Mouse (Mus musculus) kidney, embryonic 16.5 days (tissue): ENCODE measurements at regions not wholly inside any gene's neighbourhood (a gene's known extent, or its start where the extent isn't known, plus 50 kb on each side); places are given as distances from the start of the nearest gene placed in this dataset.
"Not testable (repeated sequence)": the region's sequence is repeated elsewhere in the genome, so short reads cannot be mapped to it uniquely, and the experiment has no call there.

Source experiments
- ATAC-seq: fragments of 200-750 bp; cut with Nextera tagmentation; 2 replicates; pipeline ENCODE4 v1.8.0; 2017; ENCODE audit warnings: moderate TSS enrichment; ENCODE audit not compliant: low FRiP score, low TSS enrichment
- H3K27ac ChIP-seq: fragments of 300-500 bp; sonication (generic); 2 replicates; pipeline ENCODE4 v1.5.1; 2014; ENCODE audit warnings: low read length
- H3K27me3 ChIP-seq: fragments of 300-500 bp; sonication (generic); 2 replicates; pipeline ENCODE4 v1.6.1; 2014; ENCODE audit warnings: low read length, control low read depth, mixed read lengths; ENCODE audit not compliant: insufficient read depth
- H3K36me3 ChIP-seq: fragments of 300-500 bp; sonication (generic); 2 replicates; pipeline ENCODE4 v1.6.1; 2014; ENCODE audit warnings: low read length, control low read depth, mixed read lengths; ENCODE audit not compliant: insufficient read depth
- H3K4me1 ChIP-seq: fragments of 300-500 bp; sonication (generic); 2 replicates; pipeline ENCODE4 v1.6.1; 2014; ENCODE audit warnings: low read length, control low read depth, mixed read lengths; ENCODE audit not compliant: insufficient read depth
- H3K4me2 ChIP-seq: fragments of 300-500 bp; sonication (generic); replicated peaks from 2 replicates; pipeline ENCODE4 v1.6.1; 2014; ENCODE audit warnings: low read depth, low read length
- H3K4me3 ChIP-seq: fragments of 300-500 bp; sonication (generic); 2 replicates; pipeline ENCODE4 v1.5.1; 2014; ENCODE audit warnings: mild to moderate bottlenecking, low read length
- H3K9ac ChIP-seq: fragments of 300-500 bp; sonication (generic); replicated peaks from 2 replicates; pipeline ENCODE4 v1.6.1; 2014; ENCODE audit warnings: low read length
- H3K9me3 ChIP-seq: fragments of 300-500 bp; sonication (generic); 2 replicates; pipeline ENCODE4 v1.6.1; 2016; ENCODE audit warnings: low read length, control low read depth
- WGBS: fragments of 180-500 bp; shearing (Covaris S2); extraction: QIAGEN DNeasy Blood & Tissue Kit; methylation state at CpG from one replicate; pipeline ENCODE4 v1.1.7; 2014; 5-methylcytosine and 5-hydroxymethylcytosine counted together

DNA sequence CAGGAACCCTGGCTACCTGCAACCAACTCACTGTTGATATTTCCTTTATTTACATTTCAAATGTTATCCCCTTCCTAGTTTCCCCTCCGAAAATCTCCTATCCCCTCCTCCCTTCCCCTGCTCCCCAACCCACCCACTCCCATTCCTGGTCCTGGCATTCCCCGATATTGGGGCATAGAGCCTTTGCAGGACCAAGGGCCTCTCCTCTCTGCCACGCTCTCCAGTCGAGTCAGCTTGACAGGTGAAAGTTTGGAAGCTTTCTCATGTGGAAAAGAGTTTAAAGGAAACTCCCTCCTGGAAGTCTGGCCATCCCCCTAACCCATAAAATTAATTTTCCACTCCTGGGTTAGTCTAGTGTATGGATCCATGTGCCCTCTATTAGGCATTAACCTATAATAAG is 229.9 kb downstream of the Samd9l start:
- H3K9ac ChIP-seq, H3K4me3 ChIP-seq, H3K4me1 ChIP-seq, H3K36me3 ChIP-seq, H3K4me2 ChIP-seq, H3K27me3 ChIP-seq, H3K27ac ChIP-seq, H3K9me3 ChIP-seq: not testable (repeated sequence)
- peak; percentile 89 for ATAC-seq
- WGBS: 56% methylated on average over 3 of the region's 4 CpGs

GRCm38 (mm10) chr6:3166149-3166548 is 233.2 kb downstream of the Samd9l start:
- ATAC-seq: not testable (repeated sequence)

DNA sequence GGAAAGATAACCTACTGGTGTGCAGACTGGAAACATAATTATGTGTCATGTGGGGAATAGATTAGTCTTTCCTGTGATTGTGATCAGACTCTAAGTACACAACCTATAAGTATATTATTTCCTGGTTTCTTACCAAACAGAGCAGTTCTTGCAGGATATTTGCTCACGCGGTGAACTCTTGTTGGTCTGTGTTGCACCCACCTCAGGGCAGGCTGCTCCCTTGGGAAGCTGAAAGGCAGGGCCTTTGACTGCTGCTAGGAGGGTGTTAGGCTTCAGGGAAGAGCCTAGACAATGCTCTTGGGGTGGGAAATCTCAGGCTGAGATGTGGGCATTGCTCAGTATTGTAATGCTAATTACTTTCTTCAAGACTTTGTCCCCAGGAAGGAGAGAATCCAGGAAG is 247.5 kb downstream of the Samd9l start:
- not testable (repeated sequence) for H3K4me1 ChIP-seq, H3K9ac ChIP-seq, ATAC-seq, H3K9me3 ChIP-seq, H3K27ac ChIP-seq, H3K36me3 ChIP-seq, H3K27me3 ChIP-seq, H3K4me3 ChIP-seq, H3K4me2 ChIP-seq
- 51% methylated on average over 2 of the region's 2 CpGs for WGBS

More at GRCm38 (mm10) chr6:3166149-3166548, 233.2 kb downstream of the Samd9l start:
- WGBS: no CpG with 5 or more reads among the region's 1 CpGs
- H3K27me3 ChIP-seq, H3K9ac ChIP-seq, H3K9me3 ChIP-seq, H3K36me3 ChIP-seq, H3K4me3 ChIP-seq, H3K4me1 ChIP-seq, H3K27ac ChIP-seq, H3K4me2 ChIP-seq: not testable (repeated sequence)

DNA sequence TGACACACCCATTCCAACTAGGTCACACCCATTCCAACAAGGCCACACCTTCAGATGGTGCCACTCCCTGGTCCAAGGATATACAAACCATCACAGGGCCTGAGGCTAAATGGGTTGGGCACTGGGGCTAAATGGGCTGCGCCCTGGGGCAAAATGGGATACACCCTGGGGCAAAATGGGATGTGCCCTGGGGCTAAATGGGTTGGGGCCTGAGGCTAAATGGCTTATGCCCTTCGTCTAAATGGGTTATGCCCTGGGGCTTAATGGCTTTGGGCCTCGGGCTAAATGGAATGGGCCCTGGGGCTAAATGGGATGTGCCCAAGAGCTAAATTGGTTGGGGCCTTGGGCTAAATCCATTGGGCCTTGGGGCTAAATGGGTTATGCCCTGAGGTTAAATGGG is 261.5 kb downstream of the Samd9l start:
- not testable (repeated sequence) for H3K4me1 ChIP-seq, H3K4me3 ChIP-seq, H3K9ac ChIP-seq, H3K4me2 ChIP-seq, H3K27ac ChIP-seq, H3K36me3 ChIP-seq, H3K27me3 ChIP-seq, ATAC-seq
- peaks cover 43% of the 10 kb centered on the region for H3K9me3 ChIP-seq
- WGBS: 68% methylated on average over 3 of the region's 3 CpGs

- not testable (repeated sequence) for H3K9ac ChIP-seq, H3K4me3 ChIP-seq, H3K36me3 ChIP-seq, H3K27me3 ChIP-seq, H3K27ac ChIP-seq, H3K4me2 ChIP-seq, ATAC-seq, H3K4me1 ChIP-seq
- WGBS: 72% methylated on average over 4 of the region's 4 CpGs
- H3K9me3 ChIP-seq: peaks cover 25% of the 10 kb centered on the region
Measured at GRCm38 (mm10) chr6:3133763-3134162, 265.6 kb downstream of the Samd9l start.

- H3K4me3 ChIP-seq, ATAC-seq, H3K9me3 ChIP-seq, H3K27me3 ChIP-seq, H3K36me3 ChIP-seq, H3K4me1 ChIP-seq, H3K27ac ChIP-seq, H3K4me2 ChIP-seq, H3K9ac ChIP-seq: not testable (repeated sequence)
- WGBS: 11% methylated on average over 1 of the region's 3 CpGs
Measured at GRCm38 (mm10) chr6:3116296-3116695, 283.1 kb downstream of the Samd9l start.
